Mouse (Mus musculus) adrenal gland, postnatal 25 days (tissue): ENCODE data around the gene Myof. TPM values are rescaled to one million over a fixed set of nuclear protein-coding genes. Genes with fewer than 3 reads are reported as not detected.

Source experiments
- DNase-seq: peaks from one replicate; pipeline ENCODE4 v3.0.0; 2021; ENCODE audit warnings: mixed read lengths
- total RNA-seq: library from RNA; stranded (reverse); gene quantifications from 2 replicates; pipeline ENCODE4 v1.2.3, GENCODE M21; 2021

Gene Myof
- total RNA-seq, 1 experiment from 2014 or later: 29.8 TPM

DNA sequence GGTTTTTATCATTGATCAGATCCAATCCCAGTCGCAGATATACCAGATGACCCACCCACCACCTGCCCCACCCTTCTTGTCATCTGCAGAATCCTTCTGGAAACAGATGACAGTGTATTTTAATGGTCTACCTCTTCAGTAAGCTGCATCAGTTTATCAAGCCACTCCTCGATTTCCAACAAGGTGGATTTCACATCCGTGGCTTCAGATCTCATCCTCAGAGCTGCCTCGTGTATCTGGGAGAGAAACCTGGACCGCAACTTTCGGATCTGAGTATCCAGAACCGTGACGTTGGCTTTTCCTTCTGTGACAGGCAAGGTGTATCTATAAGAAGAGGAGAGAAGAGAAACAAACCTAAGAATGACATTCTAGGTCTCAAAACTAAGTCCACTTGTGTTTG lies 89.1 kb downstream of the Myof start:
- no peak for DNase-seq

DNA sequence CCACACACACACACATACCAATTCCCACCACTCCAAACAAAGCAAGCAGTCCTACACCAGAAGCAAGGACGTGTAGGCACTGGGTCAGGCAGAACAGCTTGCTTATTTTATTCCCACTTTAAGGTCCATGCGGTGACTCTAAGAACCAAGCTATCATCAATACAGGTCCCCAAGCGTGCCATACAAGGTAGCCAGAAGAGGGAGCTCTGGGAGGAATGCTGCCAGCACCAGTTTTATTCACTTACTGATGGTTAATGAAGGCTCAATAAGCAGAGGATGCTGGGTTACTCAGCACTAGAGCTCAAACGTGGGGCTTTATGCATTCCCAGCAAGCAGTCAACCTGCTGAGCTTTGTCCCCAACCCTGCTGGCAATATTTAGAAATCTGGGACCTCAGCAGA lies 96.7 kb downstream of the Myof start:
- DNase-seq: no peak

DNA sequence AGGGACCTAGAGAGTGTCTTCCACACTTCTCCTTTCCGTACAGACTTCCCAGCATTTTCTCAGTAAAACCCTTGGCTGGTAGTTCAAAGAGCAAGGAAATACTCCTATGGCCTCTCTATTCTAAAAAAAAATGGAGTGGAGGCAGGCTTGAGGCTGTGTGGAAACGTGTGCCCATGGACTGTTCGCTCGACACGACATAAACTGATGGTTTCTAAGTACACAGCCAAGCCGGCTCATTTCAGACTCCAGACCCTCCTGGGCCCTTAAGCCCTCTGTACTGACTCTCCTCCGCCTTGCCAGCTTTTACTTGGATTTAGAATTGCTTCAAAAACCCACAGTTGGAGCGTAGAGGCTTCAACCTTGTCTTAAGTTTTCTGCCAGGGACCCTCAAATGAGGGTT lies 97.3 kb downstream of the Myof start:
- no peak for DNase-seq

DNA sequence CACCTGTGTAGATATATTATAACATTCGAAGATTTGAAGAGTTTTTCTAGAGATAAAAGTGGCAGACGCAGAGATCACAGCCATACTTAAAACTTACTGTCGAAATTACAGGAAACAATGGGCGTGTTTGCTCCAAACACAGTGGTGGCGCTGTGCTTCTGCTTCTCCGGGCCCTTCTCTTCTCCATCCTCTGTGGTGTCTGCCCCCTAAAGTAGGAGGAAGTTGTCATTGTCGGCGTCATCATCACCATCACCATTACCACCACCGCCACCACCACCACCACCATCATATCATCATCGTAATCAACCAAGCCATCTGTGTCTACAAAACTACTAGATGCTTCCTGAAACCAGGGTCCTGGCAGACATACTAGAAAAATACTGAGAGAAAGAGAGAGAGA lies 104.2 kb downstream of the Myof start:
- no peak for DNase-seq

DNA sequence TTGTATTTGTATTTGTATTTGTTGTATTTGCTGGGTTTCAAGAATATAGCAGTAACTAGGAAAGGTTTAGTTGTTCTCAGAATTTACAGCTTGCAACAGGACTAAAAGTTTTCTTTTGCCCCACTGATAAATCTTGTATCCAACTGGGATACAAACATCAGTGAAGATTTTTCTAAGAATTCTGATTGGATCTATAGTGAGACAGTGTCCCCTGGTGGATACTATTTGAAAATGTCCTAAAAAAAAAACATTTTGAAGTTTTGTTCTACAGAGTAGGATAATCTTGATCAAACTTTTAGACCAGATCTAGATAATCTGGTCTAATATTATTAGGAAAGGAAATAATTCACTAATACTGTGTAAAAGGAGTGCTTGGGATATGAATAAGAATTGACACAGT lies 106.3 kb downstream of the Myof start:
- no peak for DNase-seq

DNA sequence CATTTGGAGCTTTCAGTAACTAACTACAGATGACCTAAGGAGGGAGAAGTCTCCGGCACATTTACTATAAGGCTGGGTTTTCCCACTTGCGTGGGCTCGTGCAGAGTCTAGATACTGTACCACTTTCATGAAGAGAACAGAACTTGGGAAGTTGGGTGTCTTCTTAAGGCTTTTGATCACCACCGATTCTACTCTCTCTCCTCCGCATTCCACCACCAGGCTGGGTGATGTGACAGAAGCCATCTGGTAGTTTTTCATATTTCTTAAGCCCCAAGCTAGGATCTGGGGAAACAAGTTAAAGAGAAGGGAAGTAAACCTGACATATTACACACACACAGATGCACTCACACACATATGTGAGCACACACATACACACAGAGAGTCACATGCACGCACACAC lies 108.7 kb downstream of the Myof start:
- DNase-seq: no peak

DNA sequence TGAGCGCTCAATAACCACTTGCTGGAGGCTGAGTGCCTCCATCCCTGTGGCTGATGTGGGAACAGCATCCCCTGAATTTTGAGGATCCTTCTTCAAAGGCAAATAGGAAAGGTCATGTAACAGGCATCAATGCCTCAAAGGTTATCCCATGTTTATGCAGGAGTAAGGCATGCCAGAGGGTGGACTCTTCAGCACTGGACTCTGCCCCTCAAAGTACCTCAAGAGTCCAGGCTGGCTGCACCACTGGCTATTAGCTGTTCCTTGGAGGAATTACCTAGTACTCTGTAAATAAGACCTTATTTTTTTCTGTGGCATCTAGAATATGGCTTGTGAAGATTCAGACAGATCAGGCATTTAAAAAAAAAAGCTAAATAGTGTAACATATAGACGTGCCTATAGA lies 111.2 kb downstream of the Myof start:
- DNase-seq: no peak

DNA sequence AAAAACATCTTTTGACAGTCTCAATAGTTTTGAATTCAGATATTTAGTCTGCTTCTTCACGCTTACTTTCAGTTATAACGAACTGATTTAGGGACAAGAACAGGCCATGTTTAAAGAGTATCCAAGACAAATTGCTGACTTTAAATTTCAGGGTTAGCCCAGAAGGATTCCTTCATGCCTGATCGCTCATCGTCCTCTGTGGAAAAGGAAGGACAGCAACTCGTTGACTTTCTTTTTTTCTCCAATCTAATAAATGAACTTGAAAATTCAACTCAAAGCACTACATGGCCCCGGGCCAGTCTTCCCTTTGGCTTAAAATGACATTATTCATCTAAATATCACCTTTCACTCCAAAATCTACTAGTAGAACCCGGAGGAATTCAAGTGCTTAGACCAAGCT lies 115.5 kb downstream of the Myof start:
- DNase-seq: no peak

DNA sequence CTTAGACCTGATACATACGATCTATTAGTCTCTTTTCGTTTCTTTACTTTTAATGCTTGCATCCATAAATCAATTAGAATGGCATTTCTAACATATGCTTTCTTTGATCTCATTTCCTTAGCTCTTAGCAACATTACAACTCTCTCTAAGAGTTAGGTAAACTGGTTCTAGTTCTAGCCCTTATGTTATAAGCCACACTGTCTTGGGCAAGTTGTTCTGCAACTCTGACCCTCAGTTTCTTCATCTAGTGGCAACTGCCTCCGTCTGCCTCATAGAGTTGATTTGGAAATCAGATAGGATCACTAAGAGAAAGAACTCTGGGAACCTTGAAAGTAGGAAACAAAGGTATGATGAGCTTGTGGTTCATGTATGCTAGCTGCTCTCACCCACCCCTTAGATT lies 118.1 kb downstream of the Myof start:
- no peak for DNase-seq

DNA sequence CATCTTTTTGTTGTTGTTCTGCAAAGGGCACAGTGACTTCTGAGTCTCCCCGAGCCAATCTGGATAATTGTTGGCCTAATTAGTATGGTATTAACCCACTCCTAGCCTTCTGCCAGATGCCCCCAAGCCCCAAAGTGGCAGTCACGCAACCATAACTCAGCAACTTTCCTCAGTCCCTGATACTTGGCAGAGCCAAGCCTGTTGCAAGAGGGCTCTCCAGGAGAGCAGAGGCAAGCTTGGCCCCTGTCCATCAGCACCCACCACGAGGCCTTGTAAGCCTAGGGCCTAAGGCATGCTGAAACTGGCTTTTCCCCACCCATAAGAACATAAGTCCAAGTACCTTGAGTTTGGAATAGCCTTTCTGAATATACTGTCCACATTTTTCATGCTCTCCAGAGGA lies 119.1 kb downstream of the Myof start:
- DNase-seq: no peak

DNA sequence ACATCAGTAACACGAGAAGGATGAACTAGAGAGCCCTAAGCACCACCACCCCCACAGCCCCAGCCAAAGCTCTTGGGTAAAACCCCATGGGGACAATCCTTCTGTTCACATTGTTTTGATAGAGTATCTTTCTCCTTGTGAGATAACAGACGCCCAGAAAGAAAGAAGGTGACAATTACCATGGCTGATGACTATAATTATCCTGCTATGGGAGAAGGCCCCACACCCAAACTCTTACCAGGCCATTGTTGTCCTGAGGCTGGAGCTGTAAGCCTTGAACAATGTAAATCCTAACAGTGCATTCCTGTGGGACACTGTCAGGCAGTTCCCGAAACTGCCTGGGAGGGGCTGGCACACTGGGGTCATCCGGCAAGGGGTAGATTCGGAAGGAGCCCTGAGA lies 122.3 kb downstream of the Myof start:
- no peak for DNase-seq

DNA sequence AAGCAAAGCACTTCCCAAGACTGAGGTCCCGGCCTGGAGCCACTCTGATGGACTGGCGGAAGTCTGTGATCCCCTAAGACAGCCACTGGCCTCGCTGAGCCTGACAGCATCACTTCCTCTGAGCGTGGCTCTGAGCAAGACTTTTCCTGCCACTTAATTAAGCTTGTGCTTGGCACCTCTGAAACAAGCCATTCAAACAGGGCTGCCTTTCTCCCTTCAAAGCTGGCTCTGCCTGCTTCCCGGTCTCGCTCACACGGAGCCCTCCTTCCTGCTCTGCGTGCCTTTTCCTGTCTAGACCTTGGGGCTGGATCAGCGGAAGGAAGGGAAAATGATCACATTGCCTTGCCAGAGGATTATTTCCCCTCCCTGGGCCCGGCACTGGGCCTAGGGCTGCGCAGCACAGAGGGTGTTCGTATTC lies 124.9 kb downstream of the Myof start:
- DNase-seq: no peak

DNA sequence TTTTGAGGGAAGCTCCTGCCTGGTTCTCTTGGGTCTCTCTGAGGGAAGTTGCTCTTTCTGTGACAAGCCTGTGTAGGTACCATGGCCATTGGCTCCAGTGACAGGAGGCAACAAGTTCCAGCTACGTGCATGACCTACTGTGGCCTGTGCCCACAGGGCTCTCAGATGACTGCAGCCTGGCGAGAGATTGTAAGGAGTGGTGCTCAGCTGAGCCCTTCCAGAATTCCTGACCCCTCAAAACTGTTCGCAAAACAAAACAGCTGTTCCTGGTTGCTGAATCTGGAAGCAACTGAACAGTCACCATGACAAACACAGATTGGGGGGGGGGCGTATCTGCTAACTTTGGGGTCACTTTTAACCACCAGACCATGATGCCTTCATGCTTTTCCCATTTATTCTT lies 129.1 kb downstream of the Myof start:
- DNase-seq: no peak

DNA sequence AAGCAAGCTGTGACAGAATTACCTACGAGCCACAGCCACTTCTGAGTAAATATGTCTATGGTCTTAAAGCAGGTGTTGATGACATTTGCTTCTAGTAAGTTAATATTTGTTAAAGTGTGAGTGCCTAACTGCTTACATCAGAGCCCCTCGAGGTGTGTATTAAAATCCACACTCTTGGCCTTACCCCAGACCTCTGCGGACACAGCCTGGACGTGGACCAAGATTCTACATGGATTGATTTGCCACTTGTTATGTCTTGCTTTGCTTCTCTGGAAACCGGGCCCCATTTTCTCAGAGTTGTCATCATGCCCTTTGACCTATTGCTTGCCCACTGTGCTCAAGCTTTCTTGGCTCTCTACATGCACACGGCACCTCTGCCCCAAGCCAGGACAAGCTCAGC lies 130.9 kb downstream of the Myof start:
- DNase-seq: no peak

DNA sequence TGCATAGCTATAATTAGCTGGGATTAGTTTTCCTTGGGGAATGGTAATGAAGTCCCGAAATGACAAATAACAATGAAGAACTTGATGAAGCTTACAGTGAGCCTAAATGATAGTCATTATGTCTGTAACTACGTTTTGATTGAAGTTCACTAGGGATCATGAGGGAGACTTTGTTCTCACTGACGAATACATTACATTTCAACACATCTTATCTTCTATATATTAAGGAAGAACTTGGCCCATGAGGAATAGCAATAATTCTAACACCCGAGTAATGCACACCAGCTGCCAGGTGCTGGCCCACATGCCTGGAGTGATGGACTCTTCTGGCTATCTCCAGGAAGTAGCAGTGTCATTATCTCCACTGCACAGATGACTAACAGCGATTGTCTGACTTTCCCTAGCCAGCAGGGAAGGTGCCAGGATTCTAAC lies 133.5 kb downstream of the Myof start:
- DNase-seq: no peak

DNA sequence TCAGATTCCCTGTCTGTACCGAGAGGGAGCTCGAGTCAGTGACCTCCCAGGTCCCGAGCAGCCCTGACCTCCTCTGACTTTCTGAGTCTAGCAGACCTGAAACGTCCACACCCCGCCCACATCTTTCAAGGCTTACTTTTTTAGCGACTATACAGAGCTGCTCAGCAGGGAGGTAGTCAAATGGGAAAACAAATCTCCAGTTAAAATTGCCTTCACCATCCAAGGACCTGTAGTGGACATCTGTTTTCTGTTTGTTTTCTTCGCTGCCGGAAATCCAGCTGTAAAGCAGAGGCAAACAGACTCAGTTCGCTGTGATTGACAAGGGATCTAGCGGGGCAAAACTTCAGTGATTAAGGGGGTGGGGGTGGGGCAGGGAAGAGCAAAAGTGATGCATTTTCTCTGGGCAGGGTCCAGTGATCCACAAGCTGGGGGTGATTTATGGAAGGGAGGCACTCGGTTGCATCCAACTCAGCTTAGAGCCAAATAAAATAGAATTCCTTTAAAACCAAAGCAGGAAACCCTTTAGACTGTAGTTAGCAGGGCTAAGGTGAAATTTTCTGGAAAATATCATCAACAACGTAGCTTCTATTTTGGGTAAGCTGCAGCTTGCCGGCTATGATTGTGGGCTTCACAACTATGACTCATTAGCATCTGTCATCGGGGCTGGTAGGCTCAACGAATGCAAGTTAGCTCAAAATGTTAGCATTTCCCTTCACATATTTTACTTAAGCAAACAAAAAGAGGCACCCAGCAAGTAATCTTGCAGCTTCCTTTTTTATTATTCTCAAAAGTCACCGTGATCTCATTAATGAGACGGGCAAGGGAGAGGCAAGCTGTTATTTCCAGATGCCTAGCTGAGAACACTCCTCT lies 135.7 kb downstream of the Myof start:
- DNase-seq: no peak

DNA sequence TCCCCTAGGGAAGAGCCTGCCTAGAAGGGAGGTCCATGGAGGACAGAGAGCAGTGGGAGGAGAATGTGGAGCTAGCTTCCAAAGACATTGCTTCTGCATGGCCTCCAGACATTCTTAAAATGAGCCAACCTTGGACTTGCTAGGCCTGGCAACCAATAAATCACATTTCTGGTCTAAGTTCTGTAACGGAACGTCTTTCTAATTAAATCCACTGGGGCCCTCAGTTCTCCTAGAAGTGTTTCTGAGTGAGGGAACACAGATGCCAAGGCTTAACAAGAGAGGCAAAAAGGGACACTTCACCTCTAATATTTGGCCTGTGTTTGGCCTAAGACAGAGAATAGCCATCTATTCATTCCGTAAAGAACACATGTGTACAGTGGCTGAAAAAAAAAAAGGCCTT lies 136.5 kb downstream of the Myof start:
- no peak for DNase-seq

DNA sequence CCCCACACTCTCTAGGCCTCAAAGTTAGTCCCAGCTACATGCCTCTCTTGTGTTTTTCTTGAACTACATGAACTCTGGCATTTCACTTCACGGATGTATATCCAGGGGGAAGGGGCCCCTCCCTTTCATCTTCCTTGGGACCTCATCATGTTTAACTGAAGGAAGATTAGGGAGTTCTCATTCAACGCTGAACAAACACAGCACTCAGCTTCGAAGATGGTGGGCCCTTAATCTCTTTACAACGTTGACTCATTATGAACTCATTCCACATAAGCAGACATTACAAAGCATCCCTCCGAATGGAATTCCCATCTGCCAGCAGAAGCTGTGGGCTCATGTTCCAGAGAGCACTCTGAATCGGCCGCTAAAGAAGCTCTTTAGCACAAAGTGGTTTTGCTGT lies 147.3 kb downstream of the Myof start:
- DNase-seq: no peak

DNA sequence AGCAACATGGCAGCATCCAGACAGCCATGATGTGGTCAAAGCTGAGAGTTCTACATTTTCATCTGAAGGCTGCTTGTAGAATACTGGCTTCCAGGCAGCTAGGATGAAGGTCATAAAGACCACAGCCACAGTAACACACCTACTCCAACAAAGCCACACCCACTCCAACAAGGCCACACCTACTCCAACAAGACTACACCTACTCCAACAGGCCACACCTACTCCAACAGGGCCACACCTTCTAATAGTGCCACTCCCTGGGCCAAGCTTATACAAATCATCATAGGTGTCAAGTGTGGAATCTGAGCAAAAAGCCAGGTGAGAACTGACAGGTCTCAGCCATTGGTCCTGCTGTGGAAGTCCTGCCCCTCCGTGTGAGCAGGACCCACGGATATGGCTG lies 152.4 kb downstream of the Myof start:
- no peak for DNase-seq

DNA sequence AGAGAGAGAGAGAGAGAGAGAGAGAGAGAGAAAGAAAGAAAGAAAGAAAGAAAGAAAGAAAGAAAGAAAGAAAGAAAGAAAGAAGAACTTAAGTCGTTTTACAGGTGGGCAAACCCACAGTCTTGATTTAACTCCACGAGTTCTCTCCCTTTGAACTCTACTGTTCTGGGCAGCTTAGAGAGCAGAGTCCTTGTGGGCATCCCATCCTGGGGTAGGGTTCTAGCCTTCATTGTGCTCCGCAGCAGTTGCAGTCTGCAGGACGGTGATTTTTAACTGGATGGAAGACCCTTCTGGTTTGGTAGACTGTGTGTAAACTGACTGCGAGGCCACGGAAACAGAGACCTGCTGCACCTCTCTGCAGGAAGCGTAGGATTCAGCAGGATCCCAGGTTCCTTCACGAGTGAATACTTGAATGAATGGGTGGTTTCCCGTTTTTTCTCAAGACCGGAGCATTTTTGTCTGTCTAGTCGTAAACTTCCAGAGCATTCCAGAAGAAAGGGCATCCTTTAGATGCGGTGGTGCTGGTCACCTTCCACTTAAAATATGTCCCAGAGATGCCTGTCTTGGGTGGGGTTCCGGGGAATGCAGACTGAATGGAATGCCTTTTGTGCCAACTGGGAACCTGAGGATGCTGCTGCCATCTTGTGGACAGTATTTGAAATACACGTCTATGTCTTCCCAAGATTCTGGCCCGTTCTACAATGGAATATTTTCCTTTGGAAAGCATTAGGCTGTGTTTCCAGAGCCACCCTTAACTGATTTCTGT lies 156.8 kb downstream of the Myof start:
- peak; percentile 24 for DNase-seq

DNA sequence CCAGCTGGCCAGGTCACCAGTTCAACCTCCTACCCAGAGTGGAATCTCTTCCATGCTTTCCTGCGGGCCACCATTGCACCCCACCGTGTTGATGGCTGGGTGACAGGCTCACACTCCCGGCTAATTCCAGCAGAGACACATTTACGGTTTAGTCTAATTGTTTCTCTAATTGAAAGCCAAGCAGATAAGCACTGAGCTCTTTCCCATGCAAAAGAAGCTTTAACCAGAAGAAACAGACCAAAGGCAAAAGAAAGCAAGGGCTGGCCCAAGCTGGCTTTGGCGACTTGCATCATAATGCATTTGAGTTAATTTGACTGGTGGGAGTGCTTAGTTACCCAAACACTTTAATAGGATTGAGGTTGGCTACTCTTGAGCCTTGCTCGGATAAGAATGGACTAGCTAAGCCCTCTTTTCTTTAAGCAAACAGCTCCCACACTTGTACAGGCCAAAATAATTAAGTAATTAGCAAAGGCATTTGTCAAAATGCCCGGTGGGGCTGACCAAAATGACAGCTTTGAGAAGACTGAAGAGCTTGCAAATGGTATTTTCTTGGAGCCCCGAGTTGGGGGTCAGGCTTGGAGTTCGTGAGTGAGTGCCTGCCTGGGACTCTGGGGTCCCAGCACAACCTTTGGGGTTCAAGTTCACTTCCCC lies 161.8 kb downstream of the Myof start:
- no peak for DNase-seq

DNA sequence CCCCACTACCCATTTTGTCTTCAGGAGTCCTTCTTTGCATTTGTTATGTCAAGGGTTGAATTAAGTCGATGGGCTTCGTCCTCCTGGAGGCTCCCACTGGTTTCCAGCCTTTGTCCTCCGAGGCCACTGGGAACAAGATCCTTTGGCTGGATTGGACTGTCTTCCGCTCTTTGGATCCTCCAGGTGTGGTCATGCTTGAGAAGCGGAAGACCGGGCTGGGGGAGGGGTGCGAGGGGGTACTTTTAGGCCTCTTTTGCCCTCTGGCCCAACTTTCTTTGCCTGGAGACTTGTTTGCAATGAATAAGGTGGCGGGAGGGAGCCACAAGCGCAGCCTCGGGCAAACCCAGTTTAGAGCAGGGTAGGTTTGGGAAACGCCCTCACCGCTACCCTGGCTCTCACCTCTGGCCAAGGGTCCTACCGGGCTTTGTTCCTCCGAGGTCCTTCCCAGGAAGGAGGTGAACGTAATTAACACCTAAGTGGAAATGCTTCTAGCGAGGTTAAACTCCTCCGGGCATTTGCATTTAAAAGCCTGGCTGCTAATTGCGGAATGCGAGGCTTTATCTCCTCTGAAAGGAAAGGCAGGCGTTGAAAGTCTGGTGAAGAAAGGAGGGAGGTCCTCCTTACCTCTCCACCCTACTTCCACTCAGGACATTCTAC lies 165.7 kb downstream of the Myof start:
- no peak for DNase-seq
